16 mouse cellular contexts compared by ENCODE assay signal in the genomic region with DNA sequence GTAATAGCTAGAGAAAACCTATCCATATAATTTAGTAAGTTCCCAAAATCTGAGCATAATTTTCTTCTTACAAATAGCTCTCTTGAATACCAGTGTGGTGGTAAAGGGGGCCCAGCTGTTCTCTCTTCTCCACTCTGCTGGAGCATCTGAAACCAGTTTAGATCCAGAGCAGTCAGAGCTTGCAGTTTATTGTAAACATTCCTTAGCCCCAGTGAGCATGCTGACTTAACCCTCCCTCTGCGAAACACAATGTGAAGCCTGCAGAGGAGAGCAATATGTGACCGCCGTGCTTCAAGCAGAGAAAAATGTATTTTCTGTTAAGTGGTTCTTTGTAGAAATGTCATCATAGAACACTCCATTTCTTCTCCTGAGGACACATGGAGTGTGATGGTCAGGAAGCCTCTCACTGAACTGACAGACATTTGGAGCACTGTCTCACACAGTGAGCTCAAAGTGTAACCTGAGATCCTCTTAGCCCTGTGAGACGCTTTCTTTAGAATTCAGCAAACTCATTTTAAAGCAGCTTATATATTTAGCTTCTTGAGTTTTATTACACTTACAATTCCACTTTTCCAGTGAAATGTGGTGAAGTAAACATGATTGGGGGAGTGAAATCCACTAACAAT.
DNase-seq lines count a peak whose midpoint lies in the region; ATAC-seq and TF ChIP-seq lines count a peak whose summit lies in the region.
"Had no signal": no experiment of that assay in that cellular context is flagged by ENCODE, and none has a peak within 500 bp of the region (broad histone marks: within the 10 kb centered on the region; RNA-seq: fewer than 3 reads in every experiment).

No protein-coding gene starts in this region.

- no peak overlapping the region for H3K4me2 ChIP-seq in kidney, embryonic 15.5 days
- peak overlapping the region; percentile 15; the same call in 1 of the 2 replicates for H3K4me2 ChIP-seq in embryonic facial prominence, embryonic 12.5 days (replicated peaks)
- H3K4me2 ChIP-seq in limb, embryonic 14.5 days (replicated peaks; ENCODE audit: low read depth, low read length, severe bottlenecking): 0 out of 2 replicates have a peak overlapping the region, but pooled peaks have one; percentile 15

- no peak for DNase-seq in kidney, adult 18-20 months
- peak; percentile 75 for DNase-seq in embryo, embryonic 10.5 days (ENCODE audit: low spot score)
- DNase-seq in limb, embryonic 14.5 days (ENCODE audit: low spot score): peak; percentile 71
- DNase-seq in urinary bladder, postnatal 4 days (ENCODE audit: low spot score in 2 of 2): no peak
- no peak for DNase-seq in frontal cortex, postnatal 10 days (ENCODE audit: low spot score in 2 of 2)
- DNase-seq: adrenal gland, postnatal 14 days; cerebellum, postnatal 14 days; heart, adult 11 months; kidney, postnatal 14 days; left cerebral cortex, postnatal 4 days; lung, adult 2 months; right cerebral cortex, adult 18-20 months; spleen, adult 18-20 months had no signal

- no peaks in the 10 kb centered on the region for H3K27me3 ChIP-seq in kidney, embryonic 15.5 days
- H3K27me3 ChIP-seq in embryonic facial prominence, embryonic 12.5 days: no peaks in the 10 kb centered on the region
- no peaks in the 10 kb centered on the region for H3K27me3 ChIP-seq in limb, embryonic 14.5 days (ENCODE audit: control insufficient read depth, insufficient read depth, low read length)

- TF ChIP-seq POLR2A in limb, embryonic 14.5 days (IDR thresholded peaks at IDR 0.05; ENCODE audit: borderline replicate concordance, extremely low read depth, insufficient read depth, insufficient read length): no peak

- 0 out of 2 replicates have a peak overlapping the region, but pooled peaks have one; percentile 45 for H3K27ac ChIP-seq in kidney, embryonic 15.5 days
- peak overlapping the region; percentile 83 for H3K27ac ChIP-seq in embryonic facial prominence, embryonic 12.5 days
- H3K27ac ChIP-seq in limb, embryonic 14.5 days (replicated peaks; ENCODE audit: low read depth, low read length): peak overlapping the region; percentile 55; the same call in 1 of the 2 replicates

- 28% methylated on average over 4 of the region's 4 CpGs for WGBS in kidney, embryonic 15.5 days
- WGBS in embryonic facial prominence, embryonic 12.5 days: 4% methylated on average over 4 of the region's 4 CpGs
- 9% methylated on average over 4 of the region's 4 CpGs for WGBS in limb, embryonic 14.5 days

- no peak overlapping the region for H3K4me3 ChIP-seq in kidney, embryonic 15.5 days (replicated peaks)
- H3K4me3 ChIP-seq in embryonic facial prominence, embryonic 12.5 days: no peak overlapping the region
- H3K4me3 ChIP-seq in limb, embryonic 14.5 days (replicated peaks; ENCODE audit: low read length): no peak overlapping the region

- no peaks in the 10 kb centered on the region for H3K9me3 ChIP-seq in kidney, embryonic 15.5 days (replicated peaks)
- H3K9me3 ChIP-seq in embryonic facial prominence, embryonic 12.5 days: no peaks in the 10 kb centered on the region
- H3K9me3 ChIP-seq in limb, embryonic 14.5 days (ENCODE audit: control insufficient read depth, low read length): no peaks in the 10 kb centered on the region

- H3K4me1 ChIP-seq in kidney, embryonic 15.5 days: no peaks in the 10 kb centered on the region
- H3K4me1 ChIP-seq in embryonic facial prominence, embryonic 12.5 days: peaks cover 7% of the 10 kb centered on the region; the same call in 1 of the 2 replicates
- H3K4me1 ChIP-seq in limb, embryonic 14.5 days (ENCODE audit: control insufficient read depth, insufficient read depth, low read length): peaks cover 7% of the 10 kb centered on the region; the same call in 1 of the 2 replicates

- no peaks in the 10 kb centered on the region for H3K36me3 ChIP-seq in kidney, embryonic 15.5 days
- no peaks in the 10 kb centered on the region for H3K36me3 ChIP-seq in embryonic facial prominence, embryonic 12.5 days
- no peaks in the 10 kb centered on the region for H3K36me3 ChIP-seq in limb, embryonic 14.5 days (ENCODE audit: control insufficient read depth, insufficient read depth, low read length)
- H3K36me3 ChIP-seq: G1E had no signal

- ATAC-seq in kidney, embryonic 15.5 days (replicated peaks; ENCODE audit: low FRiP score): no peak
- ATAC-seq in embryonic facial prominence, embryonic 12.5 days (ENCODE audit: insufficient number of reproducible peaks, insufficient read depth, low FRiP score, low TSS enrichment): peak; percentile 69; the same call in 1 of the 2 replicates
- ATAC-seq in limb, embryonic 14.5 days (ENCODE audit: low FRiP score, low read depth): peak; percentile 82

- H3K9ac ChIP-seq in kidney, embryonic 15.5 days: no peak overlapping the region
- H3K9ac ChIP-seq in embryonic facial prominence, embryonic 12.5 days: no peak overlapping the region
- H3K9ac ChIP-seq in limb, embryonic 14.5 days (ENCODE audit: low read depth, low read length, severe bottlenecking): no peak overlapping the region

Comparison
In these comparisons a context has a peak if more than half of its experiments do, and no peak if none do; other contexts are left out.
1. DNase-seq: peak in embryo, embryonic 10.5 days (single experiment) and limb, embryonic 14.5 days (single experiment); none in kidney, adult 18-20 months (single experiment), urinary bladder, postnatal 4 days (0 of 2) and frontal cortex, postnatal 10 days (0 of 2).
2. Peak in every context shown above with its lines, with median percentiles within 50 percentile points of each other: H3K27ac ChIP-seq.